Mouse (Mus musculus): ENCODE measurements at regions not wholly inside any gene's neighbourhood (a gene's known extent, or its start where the extent isn't known, plus 50 kb on each side); places are given as distances from the start of the nearest gene placed in this dataset.

DNA sequence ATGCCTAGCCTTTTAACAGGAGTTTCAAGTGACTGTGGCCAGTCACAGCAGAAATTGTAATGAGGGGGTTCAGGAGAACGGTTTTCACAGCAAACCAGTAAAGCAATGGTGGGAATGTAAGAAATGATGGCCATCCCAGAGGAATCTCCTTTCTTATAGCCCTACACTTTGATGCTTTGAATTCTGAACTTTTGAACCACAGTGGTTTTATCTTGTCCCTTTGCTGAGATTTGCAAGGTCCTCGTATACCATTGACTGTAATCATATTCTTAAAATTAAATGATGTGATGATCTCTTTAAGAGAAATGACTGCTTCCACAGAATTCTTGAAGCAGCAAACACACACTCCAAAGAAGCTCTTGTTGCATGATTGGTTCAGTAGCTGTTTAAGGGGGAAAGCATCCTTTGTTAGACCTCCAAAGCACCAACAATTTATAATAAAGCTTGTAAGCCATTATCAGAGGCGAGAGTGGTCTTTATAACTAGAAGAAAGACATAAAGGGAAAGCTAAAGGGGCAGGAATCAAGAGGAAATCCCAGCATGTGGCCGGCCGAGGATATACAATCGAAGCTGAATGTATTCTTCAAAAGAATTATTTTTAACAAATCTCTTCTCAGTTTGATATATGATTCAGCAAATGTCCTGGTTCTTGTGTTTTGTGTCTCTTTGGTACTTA, 56.3 kb upstream of the Robo2 start:
- Histone ChIP-seq H3K27ac (ENCODE audit: insufficient read depth, low read length) (no peak overlapping the region), H3K27me3 (ENCODE audit: control insufficient read depth, insufficient read depth, low read length) (no peaks in the 10 kb centered on the region), H3K4me1 (ENCODE audit: control insufficient read depth, insufficient read depth, low read length) (no peaks in the 10 kb centered on the region), H3K4me3 (replicated peaks; ENCODE audit: insufficient read depth, low read depth, low read length) (no peak overlapping the region)
- whole genome bisulfite sequencing: 50% methylated on average over 6 of the region's 6 CpGs
- no peak for TF ChIP-seq POLR2A (IDR thresholded peaks at IDR 0.05; ENCODE audit: borderline replicate concordance, insufficient read depth, low read length)
- no peak for TF ChIP-seq CTCF (IDR thresholded peaks at IDR 0.05; ENCODE audit: borderline replicate concordance, insufficient read depth, low read depth, low read length)
- DNase-seq: no peak

DNA sequence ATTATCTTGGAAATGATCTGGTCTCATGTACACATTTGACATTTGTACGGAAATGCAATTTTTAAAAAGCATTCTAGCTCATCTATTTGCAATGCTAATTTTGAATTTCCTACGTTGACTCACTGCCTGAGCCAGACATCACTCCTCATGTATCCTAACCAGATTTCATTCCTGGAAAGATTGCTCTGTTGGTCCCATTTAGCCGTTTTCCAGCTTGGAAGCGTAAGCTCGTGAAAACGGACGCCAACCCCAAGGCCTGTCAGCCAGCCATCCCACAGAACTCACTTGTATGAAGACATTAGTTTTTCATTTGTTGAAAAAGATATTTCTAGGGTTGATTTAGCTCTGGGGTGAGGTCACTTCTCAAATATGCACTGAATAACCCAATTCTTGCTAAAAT, 55.5 kb upstream of the Robo2 start:
- no peak for DNase-seq
- H3K27me3 ChIP-seq (ENCODE audit: control insufficient read depth, insufficient read depth, low read length): no peaks in the 10 kb centered on the region
- H3K27ac ChIP-seq (ENCODE audit: insufficient read depth, low read length): no peak overlapping the region
- TF ChIP-seq CTCF (IDR thresholded peaks at IDR 0.05; ENCODE audit: borderline replicate concordance, insufficient read depth, low read depth, low read length) (no peak), POLR2A (IDR thresholded peaks at IDR 0.05; ENCODE audit: borderline replicate concordance, insufficient read depth, low read length) (no peak)
- H3K4me3 ChIP-seq (replicated peaks; ENCODE audit: insufficient read depth, low read depth, low read length): no peak overlapping the region
- WGBS: 39% methylated on average over 7 of the region's 7 CpGs
- H3K4me1 ChIP-seq (ENCODE audit: control insufficient read depth, insufficient read depth, low read length): no peaks in the 10 kb centered on the region

DNA sequence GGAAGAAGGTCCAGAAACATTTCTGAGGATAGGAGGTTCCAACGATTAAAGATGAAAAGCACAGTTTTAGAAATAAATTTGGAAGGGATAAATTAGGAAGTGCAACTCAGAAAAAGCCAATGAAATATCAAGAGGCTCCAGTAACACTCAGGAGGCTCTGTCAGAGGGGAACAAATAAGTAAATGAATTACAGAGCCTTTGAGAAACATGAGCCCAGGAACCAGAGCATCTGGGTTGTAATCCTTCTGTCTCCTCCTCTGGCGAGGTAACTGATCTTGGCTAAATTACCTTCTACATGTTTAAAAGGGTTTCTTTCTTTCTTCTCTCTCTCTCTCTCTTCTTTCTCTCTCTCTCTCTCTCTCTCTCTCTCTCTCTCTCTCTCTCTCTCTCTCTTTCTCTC, 53.2 kb upstream of the Robo2 start:
- no peak for DNase-seq
- Histone ChIP-seq H3K27ac (ENCODE audit: insufficient read depth, low read length) (no peak overlapping the region), H3K4me1 (ENCODE audit: control insufficient read depth, insufficient read depth, low read length) (no peaks in the 10 kb centered on the region), H3K27me3 (ENCODE audit: control insufficient read depth, insufficient read depth, low read length) (no peaks in the 10 kb centered on the region), H3K4me3 (replicated peaks; ENCODE audit: insufficient read depth, low read depth, low read length) (no peak overlapping the region)
- no peak for TF ChIP-seq CTCF (IDR thresholded peaks at IDR 0.05; ENCODE audit: borderline replicate concordance, insufficient read depth, low read depth, low read length)
- no peak for TF ChIP-seq POLR2A (IDR thresholded peaks at IDR 0.05; ENCODE audit: borderline replicate concordance, insufficient read depth, low read length)
- WGBS: 60% methylated on average over 2 of the region's 2 CpGs

DNA sequence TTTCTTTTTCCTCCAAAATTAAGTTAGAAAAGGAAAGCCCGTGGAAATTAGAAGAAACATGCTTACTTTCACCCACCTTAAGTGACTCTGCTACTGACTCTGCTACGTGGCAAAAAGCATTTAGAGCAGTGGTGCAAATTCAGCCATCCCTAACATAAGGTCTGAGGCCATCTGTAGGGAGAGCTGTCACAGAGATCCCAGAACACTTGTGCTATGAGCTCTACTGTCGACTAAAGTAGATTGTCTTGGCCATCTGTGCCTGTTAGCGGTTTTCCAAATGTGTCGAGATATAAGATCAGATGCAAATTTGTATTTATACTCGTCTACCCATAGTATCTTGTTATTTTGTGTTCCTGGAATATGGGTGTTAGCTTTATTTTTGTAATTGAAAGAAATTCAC, 52.7 kb upstream of the Robo2 start:
- Histone ChIP-seq H3K4me3 (replicated peaks; ENCODE audit: insufficient read depth, low read depth, low read length) (no peak overlapping the region), H3K4me1 (ENCODE audit: control insufficient read depth, insufficient read depth, low read length) (no peaks in the 10 kb centered on the region), H3K27me3 (ENCODE audit: control insufficient read depth, insufficient read depth, low read length) (no peaks in the 10 kb centered on the region), H3K27ac (ENCODE audit: insufficient read depth, low read length) (no peak overlapping the region)
- 40% methylated on average over 6 of the region's 6 CpGs for WGBS
- TF ChIP-seq CTCF (IDR thresholded peaks at IDR 0.05; ENCODE audit: borderline replicate concordance, insufficient read depth, low read depth, low read length) (no peak), POLR2A (IDR thresholded peaks at IDR 0.05; ENCODE audit: borderline replicate concordance, insufficient read depth, low read length) (no peak)
- DNase-seq: no peak

DNA sequence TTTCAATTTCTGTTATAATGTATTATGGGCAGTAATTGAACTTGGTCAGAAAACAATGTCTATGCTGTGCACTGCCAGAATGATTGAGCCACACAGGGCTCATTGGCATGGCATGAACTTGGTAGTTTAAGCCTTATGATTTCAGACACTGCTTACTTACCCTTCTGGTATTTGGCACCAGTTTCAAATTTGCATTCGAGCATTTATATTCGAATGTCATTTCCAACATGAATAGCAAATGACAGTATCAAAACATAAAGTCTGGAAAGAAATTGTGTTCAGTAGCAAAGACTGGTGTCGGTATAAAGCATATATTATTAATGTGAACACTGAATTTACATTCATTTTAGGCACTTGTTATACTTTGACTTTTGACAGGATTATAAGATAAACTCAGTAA, 50.8 kb upstream of the Robo2 start:
- H3K27me3 ChIP-seq (ENCODE audit: control insufficient read depth, insufficient read depth, low read length): no peaks in the 10 kb centered on the region
- no peaks in the 10 kb centered on the region for H3K4me1 ChIP-seq (ENCODE audit: control insufficient read depth, insufficient read depth, low read length)
- WGBS: 28% methylated on average over 3 of the region's 3 CpGs
- H3K4me3 ChIP-seq (replicated peaks; ENCODE audit: insufficient read depth, low read depth, low read length): no peak overlapping the region
- DNase-seq: no peak
- no peak overlapping the region for H3K27ac ChIP-seq (ENCODE audit: insufficient read depth, low read length)
- TF ChIP-seq POLR2A (IDR thresholded peaks at IDR 0.05; ENCODE audit: borderline replicate concordance, insufficient read depth, low read length): no peak
- no peak for TF ChIP-seq CTCF (IDR thresholded peaks at IDR 0.05; ENCODE audit: borderline replicate concordance, insufficient read depth, low read depth, low read length)

Data from cerebellum, adult 2 months (tissue).